Mouse (Mus musculus) embryonic facial prominence, embryonic 14.5 days (tissue): ENCODE results near the gene Camsap2. TPM values are rescaled to one million over a fixed set of nuclear protein-coding genes. Genes with fewer than 3 reads are reported as not detected.
A peak's percentile ranks its signal among the peaks of the same experiment; 100 is the strongest.

Source experiments
- ATAC-seq: fragments of 200-750 bp; cut with Nextera tagmentation; 2 replicates; pipeline ENCODE4 v1.8.0; 2017; ENCODE audit warnings: low read depth, moderate number of reproducible peaks, moderate TSS enrichment
- DNase-seq: peaks from one replicate; pipeline ENCODE4 v3.0.0-alpha.2; 2015; ENCODE audit warnings: low spot score
- H3K27ac ChIP-seq: fragments of 300-500 bp; sonication (generic); replicated peaks from 2 replicates; pipeline ENCODE4 v1.5.1; 2014; ENCODE audit warnings: low read depth, mild to moderate bottlenecking, low read length, moderate library complexity
- H3K27me3 ChIP-seq: fragments of 300-500 bp; sonication (generic); replicated peaks from 2 replicates; pipeline ENCODE4 v1.6.1; 2014; ENCODE audit warnings: low read length; ENCODE audit not compliant: control insufficient read depth, insufficient read depth
- H3K36me3 ChIP-seq: fragments of 300-500 bp; sonication (generic); 2 replicates; pipeline ENCODE4 v1.6.1; 2014; ENCODE audit warnings: low read length, mixed read lengths; ENCODE audit not compliant: control insufficient read depth, insufficient read depth
- H3K4me1 ChIP-seq: fragments of 300-500 bp; sonication (generic); 2 replicates; pipeline ENCODE4 v1.6.1; 2014; ENCODE audit warnings: antibody characterized with exemption, low read length; ENCODE audit not compliant: control insufficient read depth, insufficient read depth
- H3K4me2 ChIP-seq: fragments of 300-500 bp; sonication (generic); 2 replicates; pipeline ENCODE4 v1.6.1; 2014; ENCODE audit warnings: low read depth, mild to moderate bottlenecking, low read length, moderate library complexity, mixed read lengths
- H3K4me3 ChIP-seq: fragments of 300-500 bp; sonication (generic); 2 replicates; pipeline ENCODE4 v1.5.1; 2014; ENCODE audit warnings: low read depth, mild to moderate bottlenecking, low read length
- H3K9ac ChIP-seq: fragments of 300-500 bp; sonication (generic); 2 replicates; pipeline ENCODE4 v1.6.1; 2014; ENCODE audit warnings: low read depth, mild to moderate bottlenecking, low read length, moderate library complexity, mixed read lengths
- H3K9me3 ChIP-seq: fragments of 300-500 bp; sonication (generic); 2 replicates; pipeline ENCODE4 v1.6.1; 2016; ENCODE audit warnings: low read length; ENCODE audit not compliant: control insufficient read depth
- WGBS: fragments of 180-500 bp; shearing (Covaris S2); extraction: QIAGEN DNeasy Blood & Tissue Kit; methylation state at CpG from one replicate; pipeline ENCODE4 v1.1.7; 2014; 5-methylcytosine and 5-hydroxymethylcytosine counted together
- polyA plus RNA-seq: library from polyadenylated mRNA; unstranded; fragments of >200 nt; fragmentation: Nextera tagmentation; extraction: Ambion mirVana; gene quantifications from 2 replicates; pipeline ENCODE4 v1.2.1, GENCODE M21; 2014

Camsap2 gene
- polyA plus RNA-seq, 1 experiment from 2014 or later: 20.3 TPM

- Histone ChIP-seq H3K9ac (peak overlapping the region; percentile 61), H3K36me3 (no peaks in the 10 kb centered on the region), H3K4me2 (peak overlapping the region; percentile 72), H3K4me3 (peak overlapping the region; percentile 45), H3K27ac (peak overlapping the region; percentile 28), H3K9me3 (no peaks in the 10 kb centered on the region), H3K4me1 (peaks cover 56% of the 10 kb centered on the region), H3K27me3 (no peaks in the 10 kb centered on the region)
- DNase-seq (no peak), ATAC-seq (no peak)
- 4% methylated on average over 9 of the region's 9 CpGs for WGBS
Measured at GRCm38 (mm10) chr1:136232285-136232926, 113.5 kb downstream of the Camsap2 start.

- H3K4me1 ChIP-seq: peaks cover 56% of the 10 kb centered on the region
- no peak for DNase-seq
Measured at GRCm38 (mm10) chr1:136231596-136231995, 114.3 kb downstream of the Camsap2 start.

GRCm38 (mm10) chr1:136230201-136230600 lies 115.7 kb downstream of the Camsap2 start:
- Histone ChIP-seq H3K27me3 (no peaks in the 10 kb centered on the region), H3K36me3 (peaks cover 12% of the 10 kb centered on the region), H3K9ac (peak overlapping the region; percentile 32), H3K4me3 (peak overlapping the region; percentile 20; the same call in 1 of the 2 replicates), H3K27ac (peak overlapping the region; percentile 28), H3K4me1 (peaks cover 56% of the 10 kb centered on the region), H3K4me2 (peak overlapping the region; percentile 72), H3K9me3 (no peaks in the 10 kb centered on the region)
- WGBS: 27% methylated on average over 11 of the region's 11 CpGs
- ATAC-seq (peak; percentile 47; the same call in 1 of the 2 replicates), DNase-seq (peak; percentile 82)

More at GRCm38 (mm10) chr1:136231596-136231995, 114.3 kb downstream of the Camsap2 start:
- no peaks in the 10 kb centered on the region for H3K9me3 ChIP-seq
- H3K27me3 ChIP-seq: no peaks in the 10 kb centered on the region
- ATAC-seq: peak; percentile 13; the same call in 1 of the 2 replicates
- peak overlapping the region; percentile 72 for H3K4me2 ChIP-seq
- H3K36me3 ChIP-seq: 0 out of 2 replicates have a peak, but pooled peaks cover 5% of the 10 kb centered on the region
- WGBS: 11% methylated on average over 6 of the region's 6 CpGs
- peak overlapping the region; percentile 45 for H3K4me3 ChIP-seq
- peak overlapping the region; percentile 32 for H3K9ac ChIP-seq
- peak overlapping the region; percentile 28 for H3K27ac ChIP-seq

GRCm38 (mm10) chr1:136229040-136229373 lies 116.9 kb downstream of the Camsap2 start:
- no peak for ATAC-seq
- no peaks in the 10 kb centered on the region for H3K9me3 ChIP-seq
- 19% methylated on average over 6 of the region's 6 CpGs for WGBS
- no peak overlapping the region for H3K4me3 ChIP-seq
- no peak for DNase-seq
- H3K27me3 ChIP-seq: no peaks in the 10 kb centered on the region
- peaks cover 21% of the 10 kb centered on the region for H3K36me3 ChIP-seq
- H3K4me1 ChIP-seq: peaks cover 56% of the 10 kb centered on the region
- H3K9ac ChIP-seq: peak overlapping the region; percentile 28; the same call in 1 of the 2 replicates
- H3K27ac ChIP-seq: no peak overlapping the region
- peak overlapping the region; percentile 72 for H3K4me2 ChIP-seq

DNA sequence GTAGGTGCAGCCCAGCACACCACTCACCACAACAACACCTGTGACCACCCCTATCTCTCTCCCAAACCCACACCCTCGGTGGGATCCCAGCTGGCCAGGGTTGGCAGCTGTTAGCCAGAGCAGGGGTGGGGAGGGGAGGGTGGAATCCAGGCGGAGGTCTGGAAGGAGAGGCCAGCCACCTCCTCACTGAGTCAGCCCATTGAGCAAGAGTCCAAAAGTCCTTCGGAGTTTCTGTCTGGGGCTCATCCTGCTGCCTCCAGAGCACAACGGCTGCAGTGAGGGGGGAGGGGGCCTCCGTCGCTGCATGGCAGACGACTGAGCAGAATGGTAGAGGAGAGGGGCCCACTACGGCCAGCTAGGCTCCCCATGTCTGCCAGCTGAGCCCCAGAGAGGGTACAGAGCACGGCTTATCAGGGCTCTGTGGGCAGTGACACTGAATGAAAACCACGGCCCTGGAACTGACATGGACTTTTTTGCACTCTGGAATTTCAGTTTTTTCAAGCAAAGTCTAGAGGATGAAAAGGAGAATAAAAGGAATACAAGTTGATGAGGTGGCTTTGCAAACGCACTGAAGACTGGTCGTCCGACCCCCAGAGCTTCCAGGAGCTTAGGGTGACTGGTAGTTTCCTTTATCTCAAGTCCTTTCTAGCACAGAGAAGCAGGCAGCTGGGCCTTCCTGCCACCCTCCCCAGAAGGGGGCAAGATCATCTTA lies 117.4 kb downstream of the Camsap2 start:
- Histone ChIP-seq H3K4me3 (no peak overlapping the region), H3K36me3 (peaks cover 21% of the 10 kb centered on the region), H3K27ac (no peak overlapping the region), H3K9ac (peak overlapping the region; percentile 28; the same call in 1 of the 2 replicates), H3K4me2 (peak overlapping the region; percentile 72), H3K9me3 (no peaks in the 10 kb centered on the region), H3K27me3 (no peaks in the 10 kb centered on the region), H3K4me1 (peaks cover 56% of the 10 kb centered on the region)
- DNase-seq (no peak), ATAC-seq (no peak)
- WGBS: 16% methylated on average over 13 of the region's 13 CpGs

DNA sequence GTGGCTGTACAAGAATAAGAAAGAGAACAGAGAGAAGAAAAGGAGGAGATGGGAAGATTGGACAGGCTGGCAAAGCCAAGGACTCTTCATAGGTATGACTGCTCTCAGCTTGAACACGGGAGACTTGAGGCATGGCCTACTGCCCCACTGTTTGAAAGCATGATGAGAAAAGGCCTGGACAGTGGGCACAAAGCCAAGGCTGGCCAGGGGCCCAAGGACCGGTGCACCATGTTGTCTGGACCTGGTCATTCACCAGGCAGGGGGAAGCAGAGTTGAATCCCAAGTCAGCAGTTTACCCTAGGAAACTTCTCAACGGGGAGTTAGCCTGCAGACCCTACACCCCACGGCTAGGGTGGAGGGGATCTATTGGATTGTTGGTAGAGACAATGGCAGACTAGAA lies 118.0 kb downstream of the Camsap2 start:
- Histone ChIP-seq H3K36me3 (peaks cover 24% of the 10 kb centered on the region), H3K27ac (no peak overlapping the region), H3K4me1 (peaks cover 51% of the 10 kb centered on the region), H3K4me2 (peak overlapping the region; percentile 72; the same call in 1 of the 2 replicates), H3K9ac (no peak overlapping the region), H3K4me3 (no peak overlapping the region), H3K9me3 (no peaks in the 10 kb centered on the region), H3K27me3 (no peaks in the 10 kb centered on the region)
- ATAC-seq (no peak), DNase-seq (no peak)
- WGBS: 79% methylated on average over 4 of the region's 4 CpGs

DNA sequence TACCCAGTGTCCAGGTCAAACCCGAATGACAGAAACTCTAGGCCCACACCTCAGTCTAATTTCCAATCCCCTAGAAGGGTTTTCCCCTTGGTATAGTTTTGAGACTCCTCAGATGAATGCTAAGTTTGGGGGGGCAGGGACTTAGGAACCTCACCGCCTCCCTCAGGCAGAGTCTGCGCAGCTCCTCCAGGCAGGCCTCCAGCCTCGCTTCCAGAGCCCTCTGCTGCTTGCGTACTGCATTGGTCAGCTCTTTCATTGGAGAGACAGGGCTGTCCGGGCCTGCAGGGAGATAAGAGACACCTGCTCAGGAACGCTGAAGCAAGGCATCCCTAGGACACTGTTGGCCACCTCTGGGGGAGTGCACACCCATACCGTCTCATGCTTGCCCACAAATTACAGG lies 119.3 kb downstream of the Camsap2 start:
- no peaks in the 10 kb centered on the region for H3K9me3 ChIP-seq
- H3K4me2 ChIP-seq: no peak overlapping the region
- DNase-seq (no peak), ATAC-seq (no peak)
- peaks cover 28% of the 10 kb centered on the region for H3K36me3 ChIP-seq
- no peaks in the 10 kb centered on the region for H3K27me3 ChIP-seq
- H3K4me3 ChIP-seq: no peak overlapping the region
- H3K4me1 ChIP-seq: peaks cover 42% of the 10 kb centered on the region
- H3K27ac ChIP-seq: no peak overlapping the region
- no peak overlapping the region for H3K9ac ChIP-seq
- 92% methylated on average over 8 of the region's 8 CpGs for WGBS

DNA sequence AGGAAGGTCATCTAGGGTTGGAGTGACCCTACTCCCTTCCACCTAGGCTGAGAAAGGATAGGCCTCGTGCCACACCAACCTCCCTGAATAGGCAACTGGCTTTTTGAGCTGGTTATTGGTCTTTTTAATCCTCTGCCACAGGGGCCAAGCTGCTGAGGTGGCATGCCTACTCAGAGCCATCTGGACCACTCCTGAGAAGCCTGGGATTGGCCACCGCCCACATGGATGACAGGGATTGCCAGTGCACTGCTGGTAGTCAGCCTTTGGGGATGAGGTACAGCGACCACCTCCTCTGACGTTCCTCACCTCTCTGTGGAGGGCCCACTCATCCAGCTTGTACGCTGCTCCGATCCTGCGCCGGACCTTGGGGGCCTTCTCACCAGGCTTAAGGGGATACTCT lies 120.1 kb downstream of the Camsap2 start:
- Histone ChIP-seq H3K4me3 (no peak overlapping the region), H3K4me1 (peaks cover 34% of the 10 kb centered on the region), H3K9ac (no peak overlapping the region), H3K27ac (no peak overlapping the region), H3K27me3 (no peaks in the 10 kb centered on the region), H3K36me3 (peaks cover 29% of the 10 kb centered on the region), H3K4me2 (no peak overlapping the region), H3K9me3 (no peaks in the 10 kb centered on the region)
- DNase-seq (no peak), ATAC-seq (no peak)
- 91% methylated on average over 8 of the region's 8 CpGs for WGBS
